Mouse (Mus musculus) stomach, postnatal 0 days (tissue): ENCODE results near the gene Lgals4.

Experiments used
- CTCF ChIP-seq: IDR thresholded peaks from 2 replicates; pipeline ENCODE4 v1.5.1; 2016; ENCODE audit warnings: antibody characterized with exemption, low read depth, mild to moderate bottlenecking, moderate library complexity
- EP300 ChIP-seq: optimal IDR thresholded peaks from 2 replicates; pipeline ENCODE3; 2016; ENCODE audit warnings: antibody characterized with exemption

- TF ChIP-seq CTCF (no peak), EP300 (no peak)
Measured at GRCm38 (mm10) chr7:28816201-28816600, 17.5 kb upstream of the Lgals4 start.
